Mouse (Mus musculus) bone marrow, adult 2 months (tissue): ENCODE data around the gene Smg1. TPM values are rescaled to one million over a fixed set of nuclear protein-coding genes. Genes with fewer than 3 reads are reported as not detected.

Source experiments
- H3K27ac ChIP-seq: fragments of 200-500 bp; 2 replicates; pipeline ENCODE4 v1.5.1; 2012; ENCODE audit warnings: low read depth, mild to moderate bottlenecking, control low read depth, inconsistent platforms, low read length; ENCODE audit not compliant: control insufficient read depth, poor library complexity, insufficient read depth
- H3K4me1 ChIP-seq: fragments of 200-500 bp; 2 replicates; pipeline ENCODE4 v1.6.1; 2011; ENCODE audit warnings: low read length; ENCODE audit not compliant: control insufficient read depth, insufficient read depth
- H3K4me3 ChIP-seq: fragments of 200-500 bp; replicated peaks from 2 replicates; pipeline ENCODE3; 2011; ENCODE audit warnings: mild to moderate bottlenecking, low read depth, low read length, control low read depth; ENCODE audit not compliant: control insufficient read depth
- CTCF ChIP-seq: fragments of 200-500 bp; IDR thresholded peaks from 2 replicates; pipeline ENCODE4 v1.5.1; 2011; ENCODE audit warnings: low read length, control low read depth; ENCODE audit not compliant: control insufficient read depth, insufficient read depth
- POLR2A ChIP-seq: fragments of 200-500 bp; IDR thresholded peaks from 2 replicates; pipeline ENCODE4 v1.6.1; 2011; ENCODE audit warnings: low read depth, mild to moderate bottlenecking, control low read depth, low read length, borderline replicate concordance; ENCODE audit not compliant: control insufficient read depth
- WGBS: fragments of 180-500 bp; shearing (Covaris S2); methylation state at CpG from one replicate; pipeline ENCODE4 v1.1.7; 2018; 5-methylcytosine and 5-hydroxymethylcytosine counted together
- polyA plus RNA-seq: library from polyadenylated mRNA; stranded (reverse); fragments of >200 nt; gene quantifications from 2 replicates; pipeline ENCODE4 v1.2.4, GENCODE M21; 2011; ENCODE audit warnings: low replicate concordance; ENCODE audit not compliant: missing spikeins, insufficient read depth, insufficient read length

The Smg1 gene
- polyA plus RNA-seq, 1 experiment: 18.2 TPM

DNA sequence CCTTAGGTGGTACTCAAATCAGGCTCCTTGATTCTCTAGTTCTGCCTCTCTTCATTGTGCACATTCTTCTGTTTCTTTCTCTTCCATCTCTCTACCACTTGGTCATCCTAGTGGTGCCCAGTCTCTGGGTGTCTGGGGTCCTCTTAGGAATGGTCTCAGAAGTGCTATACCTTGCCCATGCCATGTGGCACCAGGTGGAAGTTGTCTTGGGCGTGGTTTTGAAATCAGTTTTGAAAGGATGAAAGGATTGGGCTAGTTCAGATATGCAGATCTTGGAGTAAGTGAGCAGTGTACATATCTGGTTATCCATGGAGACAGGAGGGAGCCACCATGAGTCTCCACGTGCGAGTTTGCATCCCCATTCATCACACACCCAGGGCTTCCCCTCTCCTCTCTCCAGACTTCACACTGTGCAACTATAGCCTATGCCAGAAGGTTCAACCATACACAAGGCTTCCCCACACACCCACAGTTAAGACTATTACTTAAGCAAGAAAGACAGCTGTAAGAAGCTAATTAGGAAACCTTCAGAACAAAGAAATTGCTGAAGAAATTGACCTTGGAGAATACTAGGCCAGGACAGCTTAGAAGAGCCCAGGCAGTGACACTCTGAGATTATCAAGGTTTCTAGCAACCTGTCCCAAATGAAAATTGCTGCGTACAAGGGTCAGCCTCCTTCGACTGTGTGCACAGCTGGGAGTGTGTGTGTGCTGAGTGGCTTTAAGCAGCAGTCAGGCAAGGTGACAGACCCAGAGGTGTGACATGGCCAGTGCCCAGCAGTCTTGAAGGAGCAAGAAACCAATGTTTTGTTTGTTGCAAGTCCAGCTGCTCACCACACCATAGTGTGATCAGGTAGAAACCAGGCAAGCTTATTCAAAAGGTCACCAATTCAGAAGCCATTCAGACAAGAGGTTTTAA lies 139.7 kb downstream of the Smg1 start:
- Histone ChIP-seq H3K4me1 (no peaks in the 10 kb centered on the region), H3K27ac (no peak overlapping the region), H3K4me3 (no peak overlapping the region)
- 63% methylated on average over 5 of the region's 5 CpGs for WGBS
- no peak for TF ChIP-seq POLR2A
- no peak for TF ChIP-seq CTCF

DNA sequence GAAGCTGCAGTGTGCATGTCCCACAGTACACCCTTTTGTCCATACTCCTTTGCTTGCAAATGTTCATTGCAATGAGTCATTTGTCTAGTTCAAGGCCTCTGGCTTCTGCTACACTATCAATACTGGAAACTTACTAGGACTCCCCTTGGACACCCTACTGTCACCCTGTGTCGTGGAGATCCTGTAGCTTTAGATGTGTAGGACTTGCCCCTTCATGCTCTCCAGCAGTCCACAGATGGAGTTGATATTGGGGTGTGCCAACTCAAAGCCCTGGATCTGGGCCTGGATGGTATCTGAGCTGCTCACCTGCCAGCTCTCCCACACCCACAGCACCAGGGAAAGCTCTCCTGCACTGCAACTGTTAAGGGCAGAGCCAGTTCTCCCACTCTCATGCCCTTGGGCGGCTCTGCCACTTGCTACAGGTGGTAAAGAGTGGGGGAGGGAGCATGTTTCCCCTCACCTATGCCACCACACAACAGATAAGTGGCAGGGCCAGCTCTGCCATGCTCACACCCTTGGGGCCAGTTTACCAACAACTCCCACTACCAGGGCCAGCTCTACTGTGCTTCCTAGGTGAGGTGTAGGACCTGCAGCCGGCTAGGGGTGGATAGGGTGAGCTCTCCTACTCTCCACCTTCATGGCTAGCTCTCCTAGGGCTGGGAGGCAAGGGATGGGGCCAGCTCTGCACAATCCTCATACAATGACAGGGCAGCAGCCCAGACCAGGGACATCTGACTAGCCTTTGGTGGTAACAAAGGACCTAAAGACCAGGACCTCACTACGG lies 140.6 kb downstream of the Smg1 start:
- Histone ChIP-seq H3K4me3 (no peak overlapping the region), H3K27ac (no peak overlapping the region), H3K4me1 (no peaks in the 10 kb centered on the region)
- TF ChIP-seq CTCF: no peak
- TF ChIP-seq POLR2A: no peak
- WGBS: 58% methylated on average over 4 of the region's 4 CpGs

DNA sequence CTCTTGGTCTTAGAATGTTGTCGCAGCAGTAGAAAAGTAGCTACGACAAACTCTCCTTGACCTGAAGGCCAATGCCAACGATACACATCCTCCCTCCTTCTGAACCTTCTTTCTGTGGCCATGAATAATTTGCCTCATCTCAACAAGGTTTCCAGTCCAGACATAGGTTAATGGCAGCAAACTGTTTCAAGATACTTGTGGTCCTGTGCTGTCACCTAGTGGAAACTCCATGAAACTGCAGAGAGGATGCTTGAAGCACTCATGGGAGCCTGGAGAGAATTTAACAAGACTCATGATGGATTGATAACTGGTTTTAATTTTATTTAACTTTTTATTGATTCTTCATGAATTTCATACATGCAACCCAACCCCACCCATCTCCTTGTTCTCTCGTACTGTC lies 141.2 kb downstream of the Smg1 start:
- no peak overlapping the region for H3K27ac ChIP-seq
- 54% methylated on average over 4 of the region's 4 CpGs for WGBS
- TF ChIP-seq POLR2A (no peak), CTCF (peak; percentile 43)
- H3K4me3 ChIP-seq: no peak overlapping the region
- no peaks in the 10 kb centered on the region for H3K4me1 ChIP-seq

DNA sequence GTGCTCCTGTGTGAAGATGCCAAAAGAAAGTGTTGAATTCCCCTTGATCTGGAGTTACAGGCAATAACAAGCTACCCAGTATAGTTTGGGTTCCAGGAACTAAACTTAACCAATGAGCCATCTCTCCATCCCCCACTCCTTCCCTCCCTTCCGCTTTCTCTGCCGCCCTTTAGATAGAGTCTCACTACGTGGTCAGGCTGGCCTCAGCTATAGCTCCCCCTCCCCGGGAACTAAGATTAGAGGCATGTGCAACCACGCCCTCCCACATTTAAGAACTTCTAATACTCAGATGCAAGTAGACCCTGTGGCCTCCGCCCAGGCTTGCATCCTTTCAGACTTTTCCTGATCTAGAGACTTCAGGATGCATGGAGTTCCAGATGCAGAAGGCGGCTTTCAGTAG lies 145.9 kb downstream of the Smg1 start:
- no peak for TF ChIP-seq POLR2A
- 54% methylated on average over 7 of the region's 7 CpGs for WGBS
- H3K27ac ChIP-seq: no peak overlapping the region

More for the DNA sequence above, 145.9 kb downstream of the Smg1 start:
- no peak overlapping the region for H3K4me3 ChIP-seq
- H3K4me1 ChIP-seq: no peaks in the 10 kb centered on the region

Other genes starting within 250 kb of the Smg1 start
- 986 and 1,535 TPM in 2 replicates for gene Rps15a, start 127.5 kb downstream of the Smg1 start, polyA plus RNA-seq
- 130 and 142 TPM in 2 replicates for gene Arl6ip1, start 114.0 kb downstream of the Smg1 start, polyA plus RNA-seq
- gene Syt17, start 204.6 kb upstream of the Smg1 start, polyA plus RNA-seq: 0.85 TPM in 1 of 2 replicates, not detected in the other
- 4.8 and 13.8 TPM in 2 replicates for gene Itpripl2, start 248.3 kb upstream of the Smg1 start, polyA plus RNA-seq